Comparison of ENCODE assay signal across 20 mouse cellular contexts in the genomic region with DNA sequence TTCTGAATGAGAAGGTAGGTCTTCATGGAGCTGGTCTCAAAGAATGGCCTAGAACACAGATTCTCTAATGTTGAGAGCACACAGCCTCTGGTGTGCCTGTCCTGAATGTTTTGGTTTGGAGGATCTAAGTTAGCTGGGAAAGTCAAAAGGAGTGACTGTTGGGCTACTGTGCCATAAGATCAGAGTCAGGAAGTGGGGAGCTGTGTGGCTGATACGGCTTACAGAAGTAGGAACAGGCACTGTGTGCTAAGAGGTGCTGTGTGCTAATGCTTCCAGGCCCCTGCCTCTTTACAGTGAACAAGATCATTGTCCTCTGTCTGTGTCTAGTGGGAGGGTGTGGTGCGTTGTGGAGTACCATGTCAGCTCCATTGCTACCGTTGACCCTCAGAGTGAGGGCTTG. TPM values are rescaled to one million over a fixed set of nuclear protein-coding genes. Genes with fewer than 3 reads are reported as not detected.
DNase-seq lines count a peak whose midpoint lies in the region; ATAC-seq lines count a peak whose summit lies in the region.
"Had no signal": no experiment of that assay in that cellular context is flagged by ENCODE, and none has a peak within 500 bp of the region (broad histone marks: within the 10 kb centered on the region; RNA-seq: fewer than 3 reads in every experiment).

No protein-coding gene starts in this region.

- DNase-seq in induced T-regulatory cell, adult 2 months (ENCODE audit: low read depth): peak; percentile 62
- peak; percentile 33 for DNase-seq in thymus, postnatal 14 days
- DNase-seq in retina, embryonic 14.5 days (ENCODE audit: low spot score): no peak
- DNase-seq in cerebellum, postnatal 14 days: no peak
- no peak for DNase-seq in kidney, postnatal 10 days
- DNase-seq: adrenal gland, postnatal 14 days; cerebellum, adult 8-10 months; forebrain, postnatal 0 days; gastrocnemius, postnatal 10 days; heart, postnatal 4 days; lung, embryonic 14.5 days had no signal

- H3K27ac ChIP-seq in liver, embryonic 15.5 days (replicated peaks): peak overlapping the region; percentile 53; the same call in 1 of the 2 replicates
- H3K27ac ChIP-seq in liver, embryonic 12.5 days: no peak overlapping the region
- H3K27ac ChIP-seq: heart, embryonic 13.5 days; left cerebral cortex, adult 2 months; limb, embryonic 12.5 days; macrophage; neural tube, embryonic 12.5 days had no signal

- peak; percentile 11; the same call in 1 of the 2 replicates for ATAC-seq in liver, embryonic 15.5 days (ENCODE audit: insufficient read depth)
- ATAC-seq in liver, embryonic 12.5 days: no peak
- ATAC-seq in CD4-positive, CD25-positive, alpha-beta regulatory T cell, adult 4 months: peak; percentile 59
- ATAC-seq: forebrain, postnatal 0 days had no signal

- no peaks in the 10 kb centered on the region for H3K36me3 ChIP-seq in liver, embryonic 15.5 days (replicated peaks)
- 0 out of 2 replicates have a peak, but pooled peaks cover 5% of the 10 kb centered on the region for H3K36me3 ChIP-seq in liver, embryonic 12.5 days
- H3K36me3 ChIP-seq: G1E; neural tube, embryonic 12.5 days had no signal

- peaks cover 48% of the 10 kb centered on the region for H3K4me1 ChIP-seq in liver, embryonic 15.5 days (replicated peaks)
- peaks cover 40% of the 10 kb centered on the region for H3K4me1 ChIP-seq in liver, embryonic 12.5 days

- H3K4me3 ChIP-seq in liver, embryonic 15.5 days (replicated peaks): no peak overlapping the region
- H3K4me3 ChIP-seq in liver, embryonic 12.5 days: no peak overlapping the region
- H3K4me3 ChIP-seq: heart, embryonic 13.5 days; left cerebral cortex, adult 2 months; limb, embryonic 12.5 days; neural tube, embryonic 12.5 days had no signal

- no peaks in the 10 kb centered on the region for H3K27me3 ChIP-seq in liver, embryonic 15.5 days
- H3K27me3 ChIP-seq in liver, embryonic 12.5 days (replicated peaks): no peaks in the 10 kb centered on the region
- H3K27me3 ChIP-seq: heart, embryonic 13.5 days; limb, embryonic 12.5 days; neural tube, embryonic 12.5 days had no signal

- H3K9me3 ChIP-seq in liver, embryonic 15.5 days (replicated peaks): no peaks in the 10 kb centered on the region
- no peaks in the 10 kb centered on the region for H3K9me3 ChIP-seq in liver, embryonic 12.5 days (replicated peaks)
- H3K9me3 ChIP-seq: heart, embryonic 13.5 days; limb, embryonic 12.5 days; neural tube, embryonic 12.5 days had no signal

- H3K9ac ChIP-seq in liver, embryonic 15.5 days: no peak overlapping the region
- H3K9ac ChIP-seq in liver, embryonic 12.5 days: no peak overlapping the region
- H3K9ac ChIP-seq: forebrain, postnatal 0 days; heart, embryonic 13.5 days; limb, embryonic 12.5 days; lung, embryonic 14.5 days; neural tube, embryonic 12.5 days had no signal

- H3K4me2 ChIP-seq in liver, embryonic 15.5 days: no peak overlapping the region; the same call in 1 of the 2 replicates
- no peak overlapping the region for H3K4me2 ChIP-seq in liver, embryonic 12.5 days
- H3K4me2 ChIP-seq: heart, embryonic 13.5 days; limb, embryonic 12.5 days; lung, embryonic 14.5 days; neural tube, embryonic 12.5 days had no signal

- 34% methylated on average over 3 of the region's 3 CpGs for WGBS in liver, embryonic 15.5 days (ENCODE audit: insufficient replicate concordance)
- WGBS in liver, embryonic 12.5 days (ENCODE audit: insufficient replicate concordance): 54% methylated on average over 3 of the region's 3 CpGs

RNA-seq across cellular contexts. Expression of gene Inpp5a, which starts 12.0 kb away (rescaled TPM):
- 4.1 and 5.0 TPM in 2 replicates for polyA plus RNA-seq in liver, embryonic 15.5 days (2015; fragmentation: Nextera tagmentation; extraction: Ambion mirVana)
- polyA plus RNA-seq in liver, embryonic 12.5 days (2016; fragmentation: Nextera tagmentation; extraction: Ambion mirVana): 10.1 and 11.0 TPM in 2 replicates
- 10 to 100 TPM in 1 of 2 experiments, 1 to 10 TPM in 1; 8.8 to 11.7 TPM for polyA plus RNA-seq in CD4-positive, CD25-positive, alpha-beta regulatory T cell, adult 4 months (2017; shearing (Covaris generic))

Comparison
In these comparisons a context has a peak if more than half of its experiments do, and no peak if none do; other contexts are left out.
1. DNase-seq: peak in induced T-regulatory cell, adult 2 months (single experiment) and thymus, postnatal 14 days (single experiment); none in retina, embryonic 14.5 days (single experiment), cerebellum, postnatal 14 days (0 of 2) and kidney, postnatal 10 days (single experiment).